Mouse (Mus musculus): Measurements from ENCODE around the gene Cers3.

The Cers3 gene

DNA sequence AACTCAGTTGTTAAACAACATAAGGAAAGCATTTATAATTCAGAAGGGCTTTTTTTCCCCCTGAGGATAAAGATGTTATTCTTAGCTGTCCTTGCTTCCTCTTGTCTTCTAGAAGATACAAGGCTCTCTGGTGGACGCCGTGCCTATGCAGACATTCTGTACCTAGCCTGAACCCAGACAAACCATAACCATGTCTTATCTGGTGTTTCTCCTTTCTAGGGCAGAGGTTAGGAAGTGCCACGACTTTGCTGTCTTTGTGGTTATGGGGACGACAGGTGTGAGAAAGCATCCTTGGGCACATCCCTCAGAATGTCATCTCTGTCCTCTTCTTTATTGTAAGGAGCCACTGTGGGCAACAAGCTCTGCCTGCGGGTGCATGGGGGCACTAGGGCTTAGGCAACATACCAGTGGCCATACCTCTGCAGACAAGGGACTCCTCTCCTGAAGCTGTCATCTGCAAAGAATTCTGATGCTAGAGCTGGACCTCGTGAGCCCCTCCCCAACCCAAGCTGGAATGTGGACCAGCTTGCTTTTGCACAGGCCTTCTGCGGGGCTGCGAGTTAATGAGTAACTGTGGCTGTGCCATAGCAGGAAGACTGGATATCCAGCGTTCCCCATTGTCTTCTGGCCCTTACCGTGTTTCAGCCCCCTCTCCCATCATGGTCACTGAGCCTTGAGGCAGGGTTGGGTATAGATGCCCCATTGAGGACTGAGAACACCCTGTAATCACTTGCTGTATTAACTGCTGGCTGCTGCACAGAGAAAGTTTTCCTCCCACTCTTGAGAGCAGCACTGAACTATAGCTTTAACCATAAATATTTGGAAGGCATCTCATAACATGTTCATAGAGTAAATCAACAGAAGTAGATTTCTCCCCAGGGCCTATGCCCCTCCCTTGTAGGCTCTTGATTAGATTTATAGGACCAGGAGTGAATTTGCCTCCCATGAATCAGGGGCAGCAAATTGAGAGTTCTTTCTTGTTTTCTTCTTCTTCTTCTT lies 36.9 kb downstream of the Cers3 start:
- in situ Hi-C loops (cut with MboI, MseI), result no loop called here

DNA sequence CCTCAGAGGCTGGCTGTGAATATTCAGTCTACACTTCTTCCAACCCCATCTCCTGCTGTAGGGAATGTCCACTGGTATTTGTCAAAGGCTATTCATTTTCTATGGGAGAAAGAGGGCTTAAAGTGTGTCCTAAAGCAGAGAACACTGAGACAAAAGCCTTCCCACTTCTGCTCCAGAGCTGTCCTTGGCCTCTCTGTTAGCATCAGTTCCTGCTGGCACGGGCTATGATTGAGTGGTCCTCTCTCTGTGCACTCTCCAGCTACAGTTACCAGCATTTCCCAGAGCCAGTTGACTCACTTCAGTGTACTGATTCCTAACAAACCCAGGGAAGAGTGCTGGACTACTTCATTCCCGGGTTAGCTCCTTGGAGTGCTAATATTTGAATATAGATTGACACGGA lies 43.2 kb downstream of the Cers3 start:
- in situ Hi-C loops (cut with MboI, MseI), result no loop called here

DNA sequence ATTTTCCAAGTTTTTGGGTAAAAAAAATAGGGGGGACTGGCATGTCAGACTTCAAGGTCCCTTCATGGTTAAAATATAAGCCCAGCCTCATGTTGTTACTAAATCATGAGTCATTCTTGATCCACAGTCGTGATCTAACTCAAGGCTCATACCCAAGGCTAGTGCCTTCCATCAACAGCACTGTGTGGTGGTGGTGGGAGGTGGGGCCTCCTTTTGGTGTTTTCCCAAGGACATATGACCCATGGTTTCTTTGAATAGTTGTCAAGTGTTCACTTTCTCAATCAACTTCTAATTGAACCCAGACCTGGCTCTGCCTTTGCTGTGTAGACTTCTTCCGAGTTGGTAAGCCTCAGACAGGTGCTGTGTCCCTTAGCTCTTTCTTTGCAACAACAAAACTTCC lies 44.5 kb downstream of the Cers3 start:
- in situ Hi-C loops (cut with MboI, MseI), result no loop called here

DNA sequence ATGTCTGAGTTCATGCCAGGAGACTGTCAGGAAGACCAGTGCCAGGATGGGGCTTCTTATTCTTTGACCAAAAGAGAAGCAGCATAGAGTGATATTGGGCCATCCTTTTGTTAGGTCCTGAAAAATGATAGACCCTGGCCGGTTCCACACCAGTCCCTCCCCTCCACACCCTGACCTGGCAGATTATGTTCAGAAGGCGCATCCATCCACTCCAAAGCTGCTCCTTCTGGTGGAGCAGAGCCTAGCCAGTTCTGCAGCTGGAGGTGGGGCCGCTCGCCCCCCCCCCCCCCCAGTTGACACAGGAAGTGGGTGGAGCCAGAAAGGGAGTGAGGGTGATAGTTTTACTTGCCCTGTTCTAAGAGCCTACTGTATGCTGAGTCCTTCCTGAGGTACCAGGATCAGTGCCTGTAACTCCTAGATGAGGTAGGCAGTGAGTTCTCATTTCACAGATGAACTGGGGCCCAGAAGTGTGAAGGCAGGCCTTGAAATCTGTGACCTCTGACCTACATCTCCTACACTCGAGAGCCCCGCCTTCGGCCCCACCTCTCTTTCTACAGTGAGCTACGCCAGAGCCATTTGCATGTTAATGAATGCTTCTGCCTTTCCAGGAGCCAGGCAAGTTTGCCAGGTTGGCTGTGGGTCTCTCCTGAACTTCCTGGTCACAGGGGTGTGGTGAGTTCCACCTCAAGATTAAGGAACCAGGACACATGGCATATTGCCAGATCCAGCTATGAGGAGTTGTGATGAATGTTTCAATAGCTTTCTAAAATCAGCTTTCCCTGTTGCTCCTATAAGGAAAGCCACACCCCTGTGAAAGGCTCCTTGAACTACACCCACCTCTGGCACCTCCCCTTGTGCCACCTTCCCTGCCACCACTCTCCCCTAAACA lies 46.8 kb downstream of the Cers3 start:
- in situ Hi-C loops (cut with MboI, MseI), result no loop called here

DNA sequence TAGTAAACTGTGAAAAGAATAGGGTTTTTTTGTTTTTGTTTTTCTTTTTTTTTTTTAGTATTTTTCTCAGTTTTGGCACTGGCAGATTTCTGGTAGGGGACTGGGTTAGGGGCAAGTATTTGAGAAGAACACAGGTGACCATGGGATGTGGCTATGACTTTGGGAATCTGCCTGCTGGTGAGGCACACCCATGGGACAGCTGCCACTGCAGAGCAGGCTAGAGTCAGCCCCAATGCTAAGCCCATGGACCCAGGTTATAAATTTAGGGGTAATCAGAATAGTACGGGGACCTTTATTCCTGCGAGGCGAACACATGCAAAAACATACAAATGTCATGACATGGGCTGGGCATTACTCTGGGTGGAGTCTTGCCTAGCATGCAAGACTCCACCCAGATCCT lies 47.7 kb downstream of the Cers3 start:
- in situ Hi-C loops (cut with MboI, MseI), result no loop called here

DNA sequence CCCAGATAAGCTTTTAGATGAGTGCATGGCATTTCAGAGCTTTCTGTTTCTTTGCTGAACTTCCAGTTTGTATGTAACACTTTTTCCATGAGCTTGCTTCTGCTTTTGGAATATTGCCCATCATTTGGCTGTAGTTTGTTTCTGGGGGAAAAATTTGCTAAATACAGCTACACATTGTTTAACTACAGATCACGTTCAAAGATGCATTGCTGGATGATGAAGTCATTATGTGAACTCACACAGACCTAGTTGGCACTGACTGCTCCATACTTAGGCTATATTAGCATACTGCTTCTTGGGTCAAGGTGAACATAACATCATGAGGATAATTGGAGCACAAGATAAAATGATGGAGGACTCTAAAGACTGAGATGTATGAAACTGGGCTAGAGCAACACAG lies 53.6 kb downstream of the Cers3 start:
- in situ Hi-C loops (cut with MboI, MseI), result no loop called here

DNA sequence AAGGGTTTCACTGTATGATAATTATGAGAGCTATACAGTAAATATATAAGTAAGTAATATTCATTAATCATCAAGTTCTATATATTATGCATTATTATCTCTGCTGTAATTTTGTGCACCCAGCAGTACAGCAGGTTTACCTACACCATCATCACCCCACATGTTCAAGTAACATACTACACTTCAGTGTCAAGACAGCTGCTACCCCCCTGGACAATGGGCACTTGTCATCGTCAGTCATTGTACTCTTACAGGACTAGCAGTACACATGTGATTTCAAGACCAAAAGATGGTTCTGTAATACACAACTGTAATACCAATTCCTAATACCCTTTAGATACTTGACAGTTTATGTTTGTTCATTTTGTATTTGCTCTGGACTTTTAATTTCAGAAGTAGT lies 54.0 kb downstream of the Cers3 start:
- in situ Hi-C loops (cut with MboI, MseI), result no loop called here

DNA sequence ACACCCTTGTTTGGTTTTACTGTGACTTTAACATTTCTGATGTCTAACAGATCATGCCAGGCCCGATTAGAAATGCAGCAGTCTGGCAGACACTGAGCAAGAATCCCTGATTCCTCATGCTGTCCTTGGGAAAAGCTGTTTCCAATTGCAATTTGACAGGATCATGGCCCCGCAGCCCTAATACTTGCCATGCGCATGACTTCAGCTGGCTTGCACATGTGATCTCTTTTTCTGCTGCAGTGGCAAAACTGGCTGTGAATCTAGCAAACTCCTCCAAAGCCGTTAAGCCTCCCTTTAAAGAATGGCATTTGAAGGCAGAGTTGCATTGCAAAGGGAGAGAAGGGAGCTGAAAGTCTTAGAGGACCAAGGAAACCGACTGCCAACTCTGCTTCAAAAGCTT lies 55.5 kb downstream of the Cers3 start:
- in situ Hi-C loops (cut with MboI, MseI), result no loop called here

DNA sequence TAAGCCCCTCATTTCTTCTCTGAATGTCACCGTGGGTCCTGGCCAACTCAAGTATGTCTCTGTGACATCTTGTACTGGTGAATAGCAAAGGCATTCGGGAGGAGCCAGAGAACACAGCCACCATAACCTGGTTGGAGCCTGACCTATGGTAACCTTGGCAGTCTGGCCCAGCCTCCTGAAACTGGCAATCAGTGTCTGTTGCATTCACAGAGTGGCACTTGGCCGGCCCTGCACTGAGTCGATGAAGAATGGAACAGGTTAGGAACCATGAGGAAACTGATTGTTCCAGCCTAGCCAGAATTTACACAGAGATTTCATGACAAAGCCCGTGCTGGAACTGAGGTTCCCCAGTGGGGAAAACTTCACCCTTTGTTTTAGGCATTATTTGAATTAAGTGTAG lies 57.5 kb downstream of the Cers3 start:
- in situ Hi-C loops (cut with MboI, MseI), result no loop called here

DNA sequence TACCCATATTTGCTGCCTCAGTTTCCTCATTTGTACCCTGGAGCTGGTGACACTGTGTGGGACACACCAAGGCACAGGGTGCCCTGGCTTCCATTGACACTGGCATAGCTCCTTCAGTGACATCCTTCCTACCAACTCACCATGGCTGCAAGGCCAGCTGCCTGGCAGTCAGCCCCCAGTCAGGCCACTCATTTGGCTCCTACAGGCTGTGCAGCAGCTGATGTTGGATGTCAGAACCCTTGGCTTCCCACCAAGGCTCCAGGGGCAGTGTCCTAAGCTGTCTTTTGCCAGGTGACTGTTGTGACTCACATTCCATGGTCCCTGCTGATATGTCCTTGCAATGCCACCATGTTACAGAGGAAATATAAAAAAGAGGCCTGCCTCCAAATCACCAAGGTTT lies 58.5 kb downstream of the Cers3 start:
- in situ Hi-C loops (cut with MboI, MseI), result no loop called here

DNA sequence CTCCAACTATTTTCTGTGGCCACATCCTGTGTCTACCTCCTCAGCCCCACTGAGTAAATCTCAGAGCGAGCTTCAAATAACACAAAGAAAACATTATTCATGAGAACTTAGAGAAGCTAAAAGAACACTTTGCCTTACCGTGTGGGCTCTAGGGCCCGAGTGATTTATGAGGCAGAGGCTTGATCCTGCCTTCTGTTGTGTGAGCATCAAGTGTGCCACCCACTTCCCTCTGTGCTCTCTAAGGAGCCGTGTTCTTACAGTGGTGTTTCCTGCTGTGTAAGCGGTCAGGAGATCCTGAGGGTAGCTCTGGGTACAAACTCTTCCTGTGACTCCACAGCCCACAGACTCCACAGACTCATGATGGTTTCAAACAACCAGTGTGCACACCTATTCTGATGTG lies 60.5 kb downstream of the Cers3 start:
- in situ Hi-C loops (cut with MboI, MseI), result no loop called here

DNA sequence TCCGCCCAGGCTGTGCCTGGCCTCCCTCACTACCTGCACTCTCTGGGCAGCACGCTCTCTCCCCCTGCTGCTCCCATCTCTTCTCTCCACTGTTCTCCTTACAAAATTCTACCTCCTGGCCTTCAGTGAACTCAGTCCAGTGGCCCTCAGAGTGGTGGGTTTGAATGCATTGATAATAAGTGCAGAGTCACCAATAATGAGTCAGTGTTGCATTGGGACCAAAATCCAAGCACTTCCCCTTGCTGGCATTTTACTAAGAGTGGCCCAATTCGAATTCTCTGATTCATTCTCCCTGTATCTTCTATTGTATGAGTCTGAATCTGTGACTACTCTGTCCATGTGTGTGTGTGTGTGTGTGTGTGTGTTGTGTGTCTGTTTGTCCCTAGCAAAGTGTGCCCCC lies 63.5 kb downstream of the Cers3 start:
- in situ Hi-C loops (cut with MboI, MseI), result no loop called here

DNA sequence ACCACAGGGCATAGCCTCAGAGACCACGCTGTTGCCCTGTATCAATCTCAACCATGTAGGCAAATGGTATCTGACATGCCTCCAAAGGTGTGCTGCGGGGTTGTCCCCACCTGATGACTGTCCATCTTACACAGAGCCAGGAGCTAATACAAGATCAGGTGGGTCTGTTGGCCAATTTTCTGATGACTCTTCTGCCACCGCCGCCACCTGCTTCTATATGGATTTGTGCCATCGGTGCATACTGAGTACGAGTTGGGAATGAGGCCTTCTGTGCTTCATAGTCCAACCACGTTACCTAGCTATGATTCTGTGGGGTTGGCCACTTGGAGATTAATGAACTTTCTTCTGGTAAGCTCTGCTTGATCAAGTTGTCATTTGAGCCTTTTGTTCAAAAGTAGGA lies 67.1 kb downstream of the Cers3 start:
- in situ Hi-C loops (cut with MboI, MseI), result no loop called here

DNA sequence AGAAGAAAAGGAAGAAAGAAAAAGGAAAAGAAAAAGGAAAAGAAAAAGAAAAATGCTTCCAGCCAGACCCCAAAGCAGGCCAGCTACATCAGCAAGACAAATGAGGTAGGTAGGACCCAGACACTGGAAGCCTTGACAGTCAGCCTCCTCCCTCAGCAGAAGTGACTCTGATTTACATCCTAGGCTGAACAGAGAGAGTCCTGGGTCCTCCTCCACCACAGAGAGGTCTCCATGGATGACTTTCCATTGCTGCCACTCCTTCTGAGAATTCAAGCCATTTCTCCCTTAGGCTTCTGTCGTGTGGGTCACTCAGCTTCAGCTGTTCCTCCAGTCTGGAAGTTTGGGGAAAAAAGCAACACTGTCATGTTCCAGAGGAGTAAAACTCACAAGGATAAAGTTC lies 68.0 kb downstream of the Cers3 start:
- in situ Hi-C loops (cut with MboI, MseI), result no loop called here

DNA sequence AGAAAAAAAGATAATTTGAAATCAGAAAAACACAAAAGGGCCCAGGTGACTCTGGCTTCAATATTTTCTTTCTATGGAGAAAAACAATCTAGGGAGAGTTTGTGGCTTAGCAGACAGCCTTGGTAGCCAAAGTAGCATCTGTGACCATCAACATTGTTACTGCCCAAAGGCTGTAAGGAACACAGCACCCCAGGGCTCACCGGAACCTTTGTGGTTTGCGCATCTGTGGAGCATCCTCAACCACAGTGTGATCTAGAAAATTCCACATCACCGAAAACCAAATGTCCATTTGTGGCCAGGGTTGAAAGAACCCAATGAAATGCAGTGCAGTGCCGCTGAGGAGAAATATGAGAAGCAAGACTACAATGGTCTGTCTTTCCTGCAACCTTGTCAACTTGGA lies 69.0 kb downstream of the Cers3 start:
- in situ Hi-C loops (cut with MboI, MseI), result no loop called here

DNA sequence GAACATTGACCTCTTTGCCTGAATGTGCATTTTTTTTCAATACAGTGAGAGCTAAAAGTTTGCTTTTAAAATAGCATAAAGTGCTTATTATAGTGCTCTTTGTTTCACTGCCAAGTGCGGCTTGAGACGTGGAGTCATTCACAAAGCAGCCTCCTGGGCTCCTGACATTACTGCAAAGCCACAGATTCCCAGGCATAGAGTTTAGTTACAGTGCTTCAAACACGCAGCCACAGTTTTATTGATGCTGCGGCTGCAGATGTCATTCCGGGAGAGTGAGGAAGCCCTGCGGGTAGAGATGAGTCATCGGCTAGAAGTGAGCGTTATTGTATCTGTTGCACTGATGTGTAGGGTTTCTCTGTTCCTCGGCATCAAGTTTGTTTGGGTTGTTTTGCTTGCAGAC lies 69.4 kb downstream of the Cers3 start:
- in situ Hi-C loops (cut with MboI, MseI), result no loop called here

DNA sequence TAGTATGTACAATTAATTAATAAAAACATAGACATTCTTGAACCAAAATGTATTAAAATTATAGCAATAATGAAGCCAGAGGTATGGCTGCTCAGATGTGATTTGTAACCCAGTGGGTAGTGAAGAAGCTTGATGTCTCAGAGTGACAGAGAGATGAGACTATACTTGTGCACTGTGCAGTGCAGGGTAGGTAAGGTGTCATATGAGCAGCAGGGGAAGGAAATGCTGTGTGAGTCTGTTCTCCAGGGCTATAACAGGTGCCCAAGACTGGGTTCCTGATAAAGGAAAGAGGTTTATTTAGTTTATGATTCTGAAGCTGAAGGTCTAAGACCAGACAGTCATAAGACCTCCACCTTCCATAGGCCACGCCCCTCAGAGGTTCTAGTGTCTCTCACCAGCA lies 69.9 kb downstream of the Cers3 start:
- in situ Hi-C loops (cut with MboI, MseI), result no loop called here

DNA sequence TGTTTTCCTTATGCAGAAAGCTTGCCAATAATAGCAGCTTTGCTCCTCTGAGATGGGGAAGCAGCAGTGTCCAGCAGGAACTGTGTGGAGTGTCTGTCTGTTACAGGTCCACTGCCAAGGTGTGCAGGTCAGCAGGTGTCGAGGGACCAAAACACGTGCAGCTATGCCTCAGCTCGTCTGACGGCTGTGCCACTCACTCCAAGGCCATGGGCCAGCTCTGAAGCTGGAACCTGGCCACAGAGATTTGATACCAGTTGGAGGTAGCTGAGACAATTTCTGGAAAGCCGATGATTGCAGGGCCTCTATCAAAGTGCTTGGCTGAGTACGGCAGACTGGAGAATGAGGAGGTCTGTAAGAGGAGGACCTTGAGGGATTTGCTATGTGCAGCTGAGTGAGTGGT lies 72.2 kb downstream of the Cers3 start:
- in situ Hi-C loops (cut with MboI, MseI), result no loop called here

DNA sequence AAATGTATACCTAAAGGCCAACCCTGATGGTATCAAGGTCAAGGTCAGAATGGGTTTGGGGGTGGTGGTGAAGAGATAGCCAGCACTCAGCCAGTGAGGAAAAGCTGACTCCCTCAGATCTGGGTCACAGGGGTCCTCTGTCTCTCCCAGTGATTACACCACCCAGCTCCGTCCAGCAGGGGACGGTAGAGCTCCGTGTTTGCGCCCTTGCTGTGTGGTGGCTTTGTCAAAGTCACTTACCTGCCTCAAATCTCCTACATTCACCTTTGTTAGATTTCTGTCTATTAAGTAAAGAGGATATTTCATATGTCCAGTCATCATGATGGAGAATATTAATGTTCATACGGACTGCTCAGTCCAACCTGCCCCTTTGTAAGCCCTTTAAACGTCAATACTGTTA lies 76.7 kb downstream of the Cers3 start:
- in situ Hi-C loops (cut with MboI, MseI), result loop anchor here (5.0 kb wide), 1 partner anchor 377 kb away; no protein-coding TSS in a partner anchor

DNA sequence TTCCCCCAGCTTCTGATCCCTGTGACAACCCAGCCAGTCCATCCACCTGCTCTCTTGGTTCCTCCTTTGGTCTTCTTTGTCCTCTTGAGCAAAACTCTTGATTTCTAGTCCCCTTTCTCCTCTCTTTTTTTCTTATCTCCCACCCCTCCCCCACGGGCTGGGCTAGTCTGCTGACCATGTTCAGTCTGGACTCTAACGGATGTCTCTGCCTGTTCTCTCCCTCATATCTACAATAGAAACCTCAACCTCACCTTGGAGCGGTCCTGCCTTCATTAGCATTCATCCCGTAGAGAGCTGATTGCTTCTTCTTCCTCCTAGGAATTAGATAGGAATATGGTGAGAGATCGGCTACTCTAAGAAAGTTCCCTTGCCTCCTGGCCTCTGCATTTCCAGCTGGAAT lies 87.5 kb downstream of the Cers3 start:
- in situ Hi-C loops (cut with MboI, MseI), result loop anchor here (10.0 kb wide), 2 partner anchors 794 to 1136 kb away; partner anchors contain the start of gene Tm2d3

DNA sequence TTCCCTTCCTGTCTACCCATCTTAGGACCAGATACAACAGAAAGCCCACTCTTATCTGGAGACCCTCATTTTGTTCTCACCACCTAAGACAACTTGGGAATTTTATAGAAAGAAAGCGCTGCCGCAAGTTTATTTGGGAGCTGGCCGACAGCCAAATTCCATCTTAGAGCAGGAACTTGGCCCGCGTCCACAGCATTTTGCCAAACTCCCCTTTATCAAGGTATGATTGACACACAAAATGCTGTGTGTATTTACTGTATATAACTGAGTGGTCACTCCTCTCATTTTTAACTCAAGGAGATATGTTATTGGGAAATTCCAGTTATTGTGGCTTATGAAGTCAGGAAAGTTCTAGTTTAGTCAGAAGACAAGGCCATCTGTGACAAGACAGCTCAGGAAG lies 88.0 kb downstream of the Cers3 start:
- in situ Hi-C loops (cut with MboI, MseI), result loop anchor here (10.0 kb wide), 2 partner anchors 794 to 1136 kb away; partner anchors contain the start of gene Tm2d3

DNA sequence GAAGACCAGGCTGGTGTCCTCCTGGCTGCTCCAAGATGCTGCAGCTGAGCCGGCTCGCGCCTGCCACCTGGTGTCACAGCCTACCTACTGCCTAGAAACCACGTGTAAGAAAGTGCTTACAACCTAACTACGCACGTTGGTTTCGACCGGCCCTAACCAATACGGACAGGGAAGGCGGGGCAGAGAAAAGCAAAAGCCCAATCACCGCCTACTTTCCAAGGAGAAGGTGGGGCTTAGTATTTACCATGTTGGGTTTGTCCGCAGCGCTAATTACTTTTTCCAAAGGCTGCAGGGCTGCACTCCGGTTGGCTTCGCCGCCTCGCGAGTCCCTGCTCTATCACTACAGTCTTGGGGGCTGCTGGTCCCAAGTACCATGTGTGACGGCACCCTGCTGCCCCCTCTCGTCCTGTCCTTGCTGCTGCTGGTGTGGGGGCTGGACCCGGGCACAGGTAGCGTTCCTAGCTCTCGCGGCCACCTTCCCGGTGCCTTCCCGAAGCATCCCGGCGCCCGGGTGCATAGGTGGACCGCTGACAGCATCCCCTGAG lies 96.2 kb downstream of the Cers3 start, which contains the start of gene Adamts17:
Gene Adamts17 (plus strand): TSS at position 273 of the 545 bp plus-strand sequence.
- in situ Hi-C loops (cut with MboI, MseI), result loop anchor here (10.0 kb wide), 2 partner anchors 785 to 1145 kb away; partner anchors contain the start of gene Tm2d3

Measured in regulatory T cell (primary cell).